Mouse (Mus musculus) fat pad, adult 2 months (tissue): ENCODE results near the gene Gm33543.

Experiments used
- DNase-seq: peaks from one replicate; pipeline ENCODE4 v3.0.0-alpha.2; 2011; ENCODE audit warnings: low read depth, low spot score; ENCODE audit errors: extremely low read depth

Gene Gm33543

GRCm38 (mm10) chr10:95839036-95839435 lies 3.7 kb downstream of the Gm33543 start:
- DNase-seq, result no peak

GRCm38 (mm10) chr10:95836530-95837264 lies 6.0 kb downstream of the Gm33543 start:
- no peak for DNase-seq

DNA sequence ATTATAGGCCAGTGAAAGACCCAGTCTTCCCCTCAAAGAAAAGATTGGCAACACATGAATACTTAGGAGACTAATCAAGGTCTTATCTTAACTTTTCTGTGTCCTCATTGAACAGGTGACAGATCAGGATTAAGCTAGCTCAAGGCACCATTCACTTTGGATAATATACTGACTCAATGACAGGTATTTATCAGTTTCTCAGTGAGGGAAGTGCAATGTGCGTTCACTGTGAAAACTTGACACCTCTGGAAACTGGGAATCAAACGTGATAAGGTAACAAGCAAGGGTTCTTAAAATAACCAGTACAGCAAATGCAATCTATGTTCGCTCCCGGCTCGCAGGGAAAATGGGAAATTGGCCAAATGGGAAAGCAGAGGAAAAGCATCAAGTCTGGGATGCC lies 11.8 kb downstream of the Gm33543 start:
- DNase-seq, result no peak

DNA sequence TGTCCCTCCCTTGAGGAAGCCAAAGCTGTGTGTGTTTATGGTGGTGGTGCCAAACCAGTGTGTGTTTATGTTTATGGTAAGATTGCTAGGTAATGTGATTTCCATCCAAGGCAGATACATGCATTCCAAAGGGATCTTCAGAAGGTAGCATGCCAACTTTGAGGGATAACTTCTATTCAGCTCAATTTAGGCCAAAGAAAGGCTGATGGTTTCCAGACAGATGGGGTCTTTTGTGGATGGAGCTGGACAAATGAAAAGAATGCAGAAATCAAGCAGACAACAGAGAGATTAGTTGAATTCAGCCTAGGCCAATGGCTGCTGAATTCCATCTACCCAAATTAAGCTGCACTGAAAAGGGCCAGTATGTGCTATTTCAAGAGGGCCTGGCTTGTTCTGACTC lies 13.3 kb downstream of the Gm33543 start:
- no peak for DNase-seq

- no peak for DNase-seq
These were observed 14.4 kb downstream of the Gm33543 start for GRCm38 (mm10) chr10:95828374-95828773.

DNA sequence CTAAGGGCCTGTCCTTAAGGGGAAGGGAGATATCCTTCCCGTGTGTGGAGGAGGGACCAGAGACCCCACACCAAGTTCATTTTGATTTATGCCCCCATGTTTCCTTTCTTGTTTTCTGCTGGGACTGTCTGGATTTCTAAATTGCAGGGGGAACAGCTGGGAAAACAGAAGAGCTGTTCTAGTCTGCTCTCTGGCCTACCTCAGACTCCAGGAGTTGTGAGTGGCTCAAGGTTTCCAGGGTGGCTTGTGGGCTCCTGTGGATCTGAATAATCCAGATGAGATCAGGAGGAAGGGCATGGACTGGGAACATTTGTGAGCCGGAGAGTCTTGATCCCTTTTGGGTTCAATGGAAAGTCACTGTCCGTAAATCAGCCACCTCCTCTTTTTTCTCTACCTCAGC lies 17.1 kb downstream of the Gm33543 start:
- DNase-seq, result no peak

DNA sequence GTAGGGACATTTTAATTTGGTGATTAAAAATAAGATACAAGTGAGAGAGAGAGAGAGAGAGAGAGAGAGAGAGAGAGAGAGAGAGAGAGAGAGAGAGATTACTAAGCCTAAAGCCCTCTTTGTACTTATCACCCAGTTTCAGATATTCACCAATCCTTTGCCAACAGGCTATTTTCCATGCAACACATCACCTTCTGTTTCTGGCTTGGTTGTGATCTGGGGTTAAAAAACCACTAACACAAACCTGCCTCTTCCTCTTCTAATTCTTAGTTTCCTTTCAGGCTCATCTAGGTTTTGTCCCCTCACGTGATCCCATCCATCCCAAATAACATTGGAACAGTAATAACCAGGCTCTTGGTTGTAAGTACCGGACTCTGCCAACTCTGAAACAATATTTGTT lies 24.2 kb downstream of the Gm33543 start:
- no peak for DNase-seq

DNA sequence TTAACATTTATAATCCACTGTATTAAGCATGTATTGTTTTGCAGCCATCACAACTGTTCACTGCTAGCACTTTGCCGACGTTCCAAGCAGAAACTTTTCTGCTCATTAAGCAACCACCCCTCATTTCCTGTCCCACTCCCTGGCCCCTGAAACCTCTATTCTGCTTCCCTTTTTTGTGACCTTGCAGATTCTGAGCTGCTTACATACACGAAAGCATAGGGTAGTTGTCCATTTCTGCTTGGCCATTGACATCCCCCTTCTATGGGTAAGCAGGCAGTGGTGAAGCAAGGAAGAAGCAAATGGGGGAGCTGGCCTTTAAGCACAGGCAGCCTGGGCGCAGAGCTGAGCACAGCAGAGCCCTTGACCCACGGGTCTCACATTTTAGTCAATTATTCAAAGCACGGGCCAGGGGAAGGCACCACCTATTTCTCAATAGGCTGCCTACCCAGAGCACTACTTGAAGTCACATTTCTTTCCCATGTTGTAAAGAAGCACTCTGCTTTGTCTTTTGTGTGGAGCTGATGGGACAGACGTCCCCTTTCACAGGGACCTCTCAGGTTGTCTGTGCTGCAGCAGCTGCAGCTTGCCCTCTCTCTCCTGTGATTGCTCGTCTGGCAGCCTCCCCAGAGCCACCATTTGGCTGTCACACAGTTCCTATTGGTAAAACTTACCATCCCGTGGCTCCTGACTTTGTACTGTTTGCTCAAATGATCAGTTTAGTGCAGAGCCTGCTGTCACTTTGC lies 25.1 kb downstream of the Gm33543 start:
- no peak for DNase-seq

- DNase-seq, result no peak
These were observed 28.4 kb downstream of the Gm33543 start for GRCm38 (mm10) chr10:95814351-95814750.

DNA sequence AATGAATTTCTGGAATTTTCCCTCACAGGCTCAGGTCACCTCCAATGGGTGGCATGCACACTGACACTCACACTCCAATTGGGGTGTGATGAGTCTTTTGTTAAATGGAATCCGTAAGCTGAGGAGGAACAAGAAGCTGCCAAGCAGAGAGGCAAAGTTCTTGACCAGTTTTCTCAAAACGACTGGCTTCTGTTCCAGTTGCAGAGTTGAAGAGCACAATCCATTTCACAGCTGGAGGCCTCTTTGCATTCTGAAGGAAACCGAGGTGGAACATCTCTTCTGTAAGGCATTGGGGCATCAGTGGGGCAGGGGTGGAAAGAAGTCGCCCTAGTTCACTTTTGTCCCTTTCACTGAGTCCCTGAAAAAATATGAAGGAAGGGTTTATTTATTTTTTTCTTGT lies 30.9 kb downstream of the Gm33543 start:
- no peak for DNase-seq

DNA sequence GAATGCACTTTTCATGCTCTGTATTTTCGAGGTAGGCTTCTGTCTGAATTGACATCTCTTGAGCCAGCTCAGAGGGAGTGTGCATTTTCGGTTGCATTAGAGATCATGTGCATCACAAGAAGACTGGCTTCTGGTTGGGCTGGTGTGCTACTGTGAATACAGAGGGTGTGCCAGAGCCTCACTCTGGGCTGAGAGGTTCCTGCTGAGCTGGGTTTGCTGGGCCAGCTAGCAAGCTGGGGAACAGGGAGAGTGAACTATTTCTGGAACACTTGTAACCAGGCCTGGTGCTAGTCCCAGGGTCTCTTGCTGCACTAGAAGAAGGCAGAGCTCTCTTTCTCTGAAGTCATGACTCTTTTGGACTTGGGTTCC lies 41.3 kb downstream of the Gm33543 start:
- DNase-seq, result no peak

DNA sequence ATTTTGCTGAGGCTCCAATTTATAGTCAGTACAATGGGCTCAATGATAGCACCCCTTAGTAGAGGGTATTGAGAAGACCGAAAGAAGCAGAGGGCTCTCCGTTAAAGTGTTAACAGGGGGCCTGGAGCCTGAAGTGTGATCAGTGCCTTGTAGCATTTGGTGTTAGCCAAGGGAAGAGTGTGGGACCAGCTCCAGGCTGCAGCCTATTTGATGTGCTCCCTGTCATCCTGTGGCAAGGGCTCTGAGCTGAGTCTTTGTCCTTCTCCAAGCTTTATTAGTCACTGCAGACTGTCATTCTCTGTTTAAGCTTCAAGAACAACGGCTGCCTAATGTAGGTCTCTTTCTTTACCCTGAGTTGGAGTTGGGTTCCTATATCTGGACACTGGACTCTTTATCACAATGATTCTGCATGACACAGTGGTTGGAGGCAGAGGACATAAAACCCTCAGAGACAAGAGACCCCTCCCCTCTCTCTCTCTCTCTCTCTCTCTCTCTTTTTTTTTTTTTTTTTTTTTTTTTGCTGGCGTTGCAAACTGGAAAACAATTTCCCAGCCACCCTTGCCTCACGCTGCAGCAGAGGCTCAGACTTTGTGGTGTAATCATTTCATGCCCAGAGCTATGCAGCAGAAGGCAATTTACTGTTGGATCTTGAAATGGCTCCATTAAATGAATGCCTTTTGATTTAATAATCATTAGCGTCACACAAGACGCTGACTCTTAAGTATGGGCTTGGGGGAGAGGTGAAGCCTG lies 41.9 kb downstream of the Gm33543 start:
- no peak for DNase-seq

- DNase-seq, result no peak
These were observed 44.9 kb downstream of the Gm33543 start for GRCm38 (mm10) chr10:95797645-95798395.

DNA sequence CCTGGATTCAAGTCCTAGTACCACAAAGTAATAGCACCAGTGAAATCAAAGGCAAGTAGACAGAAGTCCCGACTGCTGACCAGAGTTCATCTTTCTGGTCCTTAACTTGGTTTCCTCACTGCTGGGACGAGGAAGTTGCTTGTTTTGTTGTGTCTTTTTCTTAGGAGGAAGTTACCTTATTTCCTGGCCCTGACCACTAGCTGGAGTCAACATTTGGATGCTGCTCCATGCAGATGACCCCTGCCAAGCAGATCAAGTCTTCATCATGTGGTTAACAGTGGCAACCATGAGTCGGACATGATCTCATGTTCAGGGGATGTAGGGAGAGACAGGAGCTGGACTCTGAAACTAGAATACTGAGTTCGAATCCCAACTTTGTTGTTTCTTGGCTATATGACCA lies 47.2 kb downstream of the Gm33543 start:
- no peak for DNase-seq

- no peak for DNase-seq
These were observed 48.0 kb downstream of the Gm33543 start for GRCm38 (mm10) chr10:95794706-95795105.

DNA sequence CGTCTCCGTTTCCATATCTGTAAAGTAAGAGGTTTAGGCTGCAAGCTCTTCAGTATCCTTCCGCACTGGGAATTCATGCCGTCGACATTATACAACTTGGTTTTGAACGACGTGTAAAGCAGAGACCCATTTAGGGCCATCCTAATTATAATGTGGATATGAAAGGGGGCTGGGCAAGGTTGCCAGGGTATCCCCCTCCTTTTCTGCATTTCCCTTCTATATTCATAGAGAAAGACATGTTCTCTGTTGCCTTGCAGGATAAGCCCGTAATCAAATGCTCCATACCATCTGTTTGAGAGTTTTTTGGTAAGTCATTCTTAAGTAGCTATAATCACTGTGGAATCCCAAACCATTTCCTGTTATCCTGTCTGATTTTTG lies 51.3 kb downstream of the Gm33543 start:
- DNase-seq, result no peak

DNA sequence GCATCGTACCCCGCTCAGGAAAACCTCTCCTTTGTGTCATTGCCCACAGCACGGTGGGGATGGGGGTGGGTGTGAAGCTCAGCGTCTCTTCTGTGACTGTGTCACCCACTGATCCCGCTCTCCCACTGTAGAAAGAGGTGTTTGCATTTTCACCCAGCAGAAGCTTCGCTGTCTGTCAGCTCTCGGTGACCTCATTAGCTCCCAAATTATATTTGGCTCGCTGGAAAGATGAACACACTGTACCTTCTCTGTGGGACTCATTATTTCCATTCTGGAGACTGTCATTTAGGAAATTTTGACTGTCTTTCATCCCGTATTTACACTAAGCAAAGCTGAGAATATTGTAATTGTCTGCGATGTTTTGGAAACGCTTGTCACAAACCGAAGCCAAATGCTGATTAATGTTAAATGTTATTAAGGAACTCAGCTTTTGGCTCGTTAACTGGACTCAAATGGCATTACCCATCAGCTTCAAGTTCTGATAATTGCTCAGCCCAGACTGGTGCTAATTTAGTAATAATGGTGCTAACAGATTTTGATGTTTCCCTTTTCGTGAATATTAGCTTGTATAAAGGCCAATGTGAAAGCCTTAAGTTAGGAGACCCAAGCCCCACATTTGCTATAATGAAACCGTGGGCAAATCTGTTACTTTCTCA lies 51.8 kb downstream of the Gm33543 start:
- DNase-seq, result no peak

DNA sequence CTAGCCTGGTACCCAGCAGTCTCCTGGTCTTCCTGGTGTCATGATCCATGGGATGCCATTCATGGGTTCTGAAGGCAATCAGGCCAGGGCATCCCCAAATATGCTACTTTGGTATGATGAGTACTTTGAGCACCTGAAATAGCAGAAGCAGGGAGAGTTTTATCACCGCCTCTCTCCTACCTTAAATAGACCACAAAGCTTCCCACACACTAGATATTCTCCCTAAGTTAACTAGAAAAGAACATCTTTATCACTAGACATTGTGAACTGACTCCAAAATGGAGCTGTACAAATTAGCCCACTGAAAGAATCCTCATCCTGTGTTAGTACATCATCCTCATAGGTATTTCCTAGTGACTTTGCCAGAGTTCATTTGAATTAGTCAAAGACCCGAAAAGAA lies 55.6 kb downstream of the Gm33543 start:
- no peak for DNase-seq

DNA sequence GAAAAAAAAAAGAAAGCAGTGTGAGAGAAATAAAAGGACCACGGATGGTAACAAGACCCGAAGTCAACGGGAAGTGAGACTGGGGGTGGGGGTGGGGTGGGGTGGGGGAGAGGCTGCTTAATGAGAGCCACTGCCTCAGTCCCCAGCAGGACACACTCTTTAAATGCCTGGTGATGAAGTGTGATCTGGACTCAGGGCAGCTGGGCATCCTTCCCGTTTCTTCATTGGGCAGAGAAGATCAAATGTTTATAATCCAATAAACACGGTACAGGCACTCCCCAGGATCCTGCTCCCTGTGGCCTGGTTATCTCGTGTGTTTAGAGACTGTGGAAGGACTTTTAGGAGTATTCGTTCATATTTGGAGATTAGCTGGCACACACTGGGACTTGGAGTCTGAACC lies 57.9 kb downstream of the Gm33543 start:
- DNase-seq, result no peak

DNA sequence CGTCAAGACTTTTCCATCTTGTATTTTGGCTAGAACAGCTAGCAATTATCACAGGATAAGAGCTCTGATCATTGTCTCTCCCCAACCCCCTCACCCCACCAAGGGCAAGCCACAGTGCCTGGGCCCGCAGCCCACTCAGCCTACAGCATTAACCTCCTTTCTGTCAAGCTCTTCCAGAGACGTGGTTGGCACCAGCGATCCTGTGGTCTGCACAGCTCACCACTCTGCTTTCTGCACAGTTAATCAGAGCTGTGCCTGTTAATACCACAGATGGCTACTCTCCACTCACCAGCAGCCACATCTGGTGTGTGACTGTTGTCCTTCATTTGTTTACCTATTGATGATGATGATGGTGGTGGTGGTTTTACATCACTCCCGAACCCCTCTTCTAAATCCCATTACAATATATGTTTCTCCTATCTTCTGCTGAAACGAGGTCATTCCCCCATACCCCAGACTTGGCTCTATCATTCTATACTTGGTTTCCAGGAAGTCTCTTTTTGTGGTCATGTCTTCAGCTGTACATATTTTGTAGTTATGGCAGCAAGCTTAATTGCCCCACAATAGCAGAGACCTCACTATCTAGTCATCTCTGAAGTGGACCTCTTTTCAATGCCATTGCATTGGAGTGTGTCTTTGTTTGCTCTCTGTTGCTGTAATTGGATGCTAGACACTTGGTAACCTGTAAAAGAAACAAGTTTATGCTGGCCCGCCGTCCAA lies 61.7 kb downstream of the Gm33543 start:
- DNase-seq, result no peak
